Mouse (Mus musculus) limb, embryonic 14.5 days (tissue): ENCODE measurements at regions not wholly inside any gene's neighbourhood (a gene's known extent, or its start where the extent isn't known, plus 50 kb on each side); places are given as distances from the start of the nearest gene placed in this dataset.

Experiments used
- ATAC-seq: fragments of 200-750 bp; cut with Nextera tagmentation; 2 replicates; pipeline ENCODE4 v1.8.0; 2017; ENCODE audit warnings: low read depth, moderate number of reproducible peaks, moderate TSS enrichment; ENCODE audit not compliant: low FRiP score
- DNase-seq: peaks from one replicate; pipeline ENCODE4 v3.0.0-alpha.2; 2015; ENCODE audit warnings: low spot score
- H3K27ac ChIP-seq: fragments of 300-500 bp; sonication (generic); replicated peaks from 2 replicates; pipeline ENCODE4 v1.5.1; 2014; ENCODE audit warnings: low read depth, mild to moderate bottlenecking, low read length, moderate library complexity, mixed read lengths
- H3K27me3 ChIP-seq: fragments of 300-500 bp; sonication (generic); 2 replicates; pipeline ENCODE4 v1.6.1; 2014; ENCODE audit warnings: low read length, mixed read lengths; ENCODE audit not compliant: control insufficient read depth, insufficient read depth
- H3K36me3 ChIP-seq: fragments of 300-500 bp; sonication (generic); 2 replicates; pipeline ENCODE4 v1.6.1; 2014; ENCODE audit warnings: mild to moderate bottlenecking, low read length, moderate library complexity, mixed read lengths; ENCODE audit not compliant: control insufficient read depth, insufficient read depth
- H3K4me1 ChIP-seq: fragments of 300-500 bp; sonication (generic); 2 replicates; pipeline ENCODE4 v1.6.1; 2014; ENCODE audit warnings: antibody characterized with exemption, low read length, mixed read lengths; ENCODE audit not compliant: control insufficient read depth, insufficient read depth
- H3K4me2 ChIP-seq: fragments of 300-500 bp; sonication (generic); replicated peaks from 2 replicates; pipeline ENCODE4 v1.6.1; 2014; ENCODE audit warnings: low read depth, mild to moderate bottlenecking, low read length, moderate library complexity; ENCODE audit not compliant: severe bottlenecking
- H3K4me3 ChIP-seq: fragments of 300-500 bp; sonication (generic); replicated peaks from 2 replicates; pipeline ENCODE4 v1.5.1; 2014; ENCODE audit warnings: low read length
- H3K9ac ChIP-seq: fragments of 300-500 bp; sonication (generic); 2 replicates; pipeline ENCODE4 v1.6.1; 2014; ENCODE audit warnings: mild to moderate bottlenecking, low read depth, low read length, moderate library complexity; ENCODE audit not compliant: severe bottlenecking
- H3K9me3 ChIP-seq: fragments of 300-500 bp; sonication (generic); 2 replicates; pipeline ENCODE4 v1.6.1; 2016; ENCODE audit warnings: low read length; ENCODE audit not compliant: control insufficient read depth
- POLR2A ChIP-seq: fragments of 200-500 bp; IDR thresholded peaks from 2 replicates; pipeline ENCODE4 v1.8.0; 2012; ENCODE audit warnings: inconsistent platforms, mild to moderate bottlenecking, moderate library complexity, borderline replicate concordance; ENCODE audit not compliant: insufficient read depth, insufficient read length; ENCODE audit errors: extremely low read depth
- WGBS: fragments of 180-500 bp; shearing (Covaris S2); extraction: QIAGEN DNeasy Blood & Tissue Kit; methylation state at CpG from one replicate; pipeline ENCODE4 v1.1.7; 2014; 5-methylcytosine and 5-hydroxymethylcytosine counted together

- Histone ChIP-seq H3K4me3 (no peak overlapping the region), H3K4me1 (no peaks in the 10 kb centered on the region), H3K9ac (no peak overlapping the region), H3K27ac (no peak overlapping the region), H3K36me3 (no peaks in the 10 kb centered on the region), H3K27me3 (no peaks in the 10 kb centered on the region), H3K4me2 (no peak overlapping the region), H3K9me3 (no peaks in the 10 kb centered on the region)
- WGBS: 21% methylated on average over 4 of the region's 4 CpGs
- ATAC-seq: no peak
- no peak for DNase-seq
- TF ChIP-seq POLR2A: no peak
These were observed 169.5 kb downstream of the Pou4f1 start for GRCm38 (mm10) chr14:104298312-104298711.

DNA sequence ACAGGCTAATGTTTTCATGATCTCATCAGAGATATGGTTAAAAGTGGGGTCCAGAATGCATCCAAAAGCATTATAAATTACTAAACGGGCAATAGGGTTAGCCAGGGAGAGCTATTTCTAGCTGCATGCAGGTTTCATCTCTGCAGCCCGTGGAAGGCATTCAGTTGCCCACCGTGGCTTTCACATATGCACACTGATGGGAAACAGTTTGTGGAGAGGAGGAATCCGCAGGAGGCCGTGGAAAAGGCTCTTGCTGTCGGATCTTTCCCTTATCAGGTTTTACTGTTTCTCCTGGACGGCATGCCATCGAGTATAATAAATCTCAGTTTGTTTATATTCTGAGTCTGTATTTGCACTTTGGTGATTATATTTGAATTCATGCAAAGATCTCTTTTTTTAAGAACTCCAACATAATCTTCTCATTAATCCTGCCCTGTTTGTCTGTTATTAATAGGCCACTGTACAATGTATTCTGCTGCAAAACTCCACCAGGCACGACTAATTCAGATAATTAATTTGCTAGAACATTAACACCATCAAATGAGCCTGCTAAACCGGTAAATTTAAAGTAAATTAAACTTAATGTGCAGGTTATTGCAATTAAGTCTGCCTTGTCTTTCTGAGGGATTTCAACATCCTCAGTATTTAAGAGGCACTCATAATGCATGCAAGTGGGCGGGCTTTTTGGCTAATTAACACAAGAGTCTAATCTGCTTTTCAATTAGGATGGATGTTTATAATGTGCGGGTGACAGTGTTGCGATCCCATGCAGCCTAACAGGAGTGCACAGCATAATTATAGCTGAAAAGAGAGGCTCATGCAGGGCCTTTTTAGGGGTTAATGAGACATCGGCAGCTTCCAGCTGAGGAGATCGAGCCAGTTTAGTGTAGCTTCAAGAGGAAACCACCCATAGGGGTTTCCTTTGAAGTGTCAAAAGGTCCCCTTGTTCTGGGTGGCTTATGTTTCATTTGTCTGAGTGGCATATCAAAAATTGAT, 170.2 kb downstream of the Pou4f1 start:
- Histone ChIP-seq H3K4me1 (no peaks in the 10 kb centered on the region), H3K27me3 (no peaks in the 10 kb centered on the region), H3K36me3 (no peaks in the 10 kb centered on the region), H3K4me2 (no peak overlapping the region), H3K9ac (no peak overlapping the region), H3K9me3 (no peaks in the 10 kb centered on the region), H3K4me3 (no peak overlapping the region), H3K27ac (no peak overlapping the region)
- no peak for TF ChIP-seq POLR2A
- ATAC-seq (no peak), DNase-seq (no peak)
- WGBS: 23% methylated on average over 15 of the region's 15 CpGs

- H3K9me3 ChIP-seq: no peaks in the 10 kb centered on the region
- no peaks in the 10 kb centered on the region for H3K27me3 ChIP-seq
- no peaks in the 10 kb centered on the region for H3K4me1 ChIP-seq
- H3K9ac ChIP-seq: no peak overlapping the region
- no peaks in the 10 kb centered on the region for H3K36me3 ChIP-seq
- no peak overlapping the region for H3K4me2 ChIP-seq
- H3K27ac ChIP-seq: no peak overlapping the region
- DNase-seq: no peak
- 52% methylated on average over 4 of the region's 4 CpGs for WGBS
- no peak for TF ChIP-seq POLR2A
- H3K4me3 ChIP-seq: no peak overlapping the region
- no peak for ATAC-seq
These were observed 174.0 kb downstream of the Pou4f1 start for GRCm38 (mm10) chr14:104293814-104294213.

DNA sequence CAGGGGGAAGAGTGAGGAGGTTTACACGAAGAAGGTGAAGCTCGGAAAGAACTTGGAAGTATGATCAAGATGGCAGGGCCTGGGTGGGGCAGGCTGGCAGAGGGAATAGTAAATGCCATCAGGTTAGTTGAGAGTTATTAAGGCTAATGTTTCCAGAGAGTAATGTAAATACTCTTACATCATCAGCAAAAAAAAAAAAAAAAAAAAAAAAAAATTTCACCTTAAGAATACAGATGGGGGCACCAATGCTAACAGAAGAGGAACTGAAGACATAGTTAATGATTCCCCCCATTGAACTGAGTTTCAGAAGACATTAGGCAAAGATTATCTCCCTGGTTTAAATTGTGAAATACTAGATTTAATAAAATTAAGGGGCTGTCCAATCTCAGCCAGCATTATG, 174.7 kb downstream of the Pou4f1 start:
- no peak for DNase-seq
- no peak overlapping the region for H3K4me3 ChIP-seq
- no peak for ATAC-seq
- no peaks in the 10 kb centered on the region for H3K4me1 ChIP-seq
- H3K9ac ChIP-seq: no peak overlapping the region
- no peak for TF ChIP-seq POLR2A
- H3K27me3 ChIP-seq: no peaks in the 10 kb centered on the region
- no peak overlapping the region for H3K27ac ChIP-seq
- no peak overlapping the region for H3K4me2 ChIP-seq
- no peaks in the 10 kb centered on the region for H3K36me3 ChIP-seq
- H3K9me3 ChIP-seq: no peaks in the 10 kb centered on the region
- 96% methylated on average over 2 of the region's 2 CpGs for WGBS

GRCm38 (mm10) chr14:104280353-104280752, 187.4 kb downstream of the Pou4f1 start:
- Histone ChIP-seq H3K27me3 (no peaks in the 10 kb centered on the region), H3K4me3 (no peak overlapping the region), H3K9me3 (no peaks in the 10 kb centered on the region), H3K9ac (no peak overlapping the region), H3K36me3 (no peaks in the 10 kb centered on the region), H3K4me1 (no peaks in the 10 kb centered on the region), H3K27ac (no peak overlapping the region), H3K4me2 (no peak overlapping the region)
- DNase-seq (no peak), ATAC-seq (no peak)
- no peak for TF ChIP-seq POLR2A
- 92% methylated on average over 6 of the region's 6 CpGs for WGBS

GRCm38 (mm10) chr14:104279890-104280289, 187.9 kb downstream of the Pou4f1 start:
- Histone ChIP-seq H3K9ac (no peak overlapping the region), H3K27ac (no peak overlapping the region), H3K4me1 (no peaks in the 10 kb centered on the region), H3K4me3 (no peak overlapping the region), H3K9me3 (no peaks in the 10 kb centered on the region), H3K36me3 (no peaks in the 10 kb centered on the region), H3K27me3 (no peaks in the 10 kb centered on the region), H3K4me2 (no peak overlapping the region)
- no peak for TF ChIP-seq POLR2A
- ATAC-seq (no peak), DNase-seq (no peak)
- 62% methylated on average over 5 of the region's 5 CpGs for WGBS
